Mouse (Mus musculus) MN1 (cell line): Measurements from ENCODE around the gene Gprc5a.

Experiments
- DNase-seq: peaks from one replicate; pipeline ENCODE4 v3.0.0-alpha.2; 2016; ENCODE audit warnings: low spot score

Gene Gprc5a

GRCm38 (mm10) chr6:135074405-135074947 is 9.0 kb downstream of the Gprc5a start:
- no peak for DNase-seq

- DNase-seq: no peak
These were observed 10.8 kb downstream of the Gprc5a start for GRCm38 (mm10) chr6:135076202-135076601.

GRCm38 (mm10) chr6:135078420-135078819 is 13.0 kb downstream of the Gprc5a start:
- no peak for DNase-seq

GRCm38 (mm10) chr6:135083991-135084502 is 18.6 kb downstream of the Gprc5a start:
- no peak for DNase-seq

GRCm38 (mm10) chr6:135085703-135086102 is 20.3 kb downstream of the Gprc5a start:
- DNase-seq: no peak

GRCm38 (mm10) chr6:135087721-135088451 is 22.4 kb downstream of the Gprc5a start:
- peak; percentile 89 for DNase-seq

- DNase-seq: no peak
These were observed 24.3 kb downstream of the Gprc5a start for GRCm38 (mm10) chr6:135089786-135090185.

- DNase-seq: no peak
These were observed 25.2 kb downstream of the Gprc5a start for GRCm38 (mm10) chr6:135090661-135091060.

- no peak for DNase-seq
These were observed 27.5 kb downstream of the Gprc5a start for GRCm38 (mm10) chr6:135092798-135093470.

GRCm38 (mm10) chr6:135100787-135101472 is 35.5 kb downstream of the Gprc5a start:
- DNase-seq: no peak

- no peak for DNase-seq
These were observed 37.4 kb downstream of the Gprc5a start for GRCm38 (mm10) chr6:135102736-135103303.

- no peak for DNase-seq
These were observed 41.6 kb downstream of the Gprc5a start for GRCm38 (mm10) chr6:135107014-135107413.

- DNase-seq: no peak
These were observed 47.1 kb downstream of the Gprc5a start for GRCm38 (mm10) chr6:135112411-135113113.

- DNase-seq: no peak
These were observed 47.6 kb downstream of the Gprc5a start for GRCm38 (mm10) chr6:135113114-135113436.

- no peak for DNase-seq
These were observed 51.0 kb downstream of the Gprc5a start for GRCm38 (mm10) chr6:135116479-135116878.

- no peak for DNase-seq
These were observed 52.7 kb downstream of the Gprc5a start, which contains the start of gene Gprc5d for GRCm38 (mm10) chr6:135118183-135118582. Gene Gprc5d (minus strand): TSS chr6:135118283.

- no peak for DNase-seq
These were observed 59.4 kb downstream of the Gprc5a start for GRCm38 (mm10) chr6:135124755-135125380.

GRCm38 (mm10) chr6:135133086-135133485 is 67.6 kb downstream of the Gprc5a start:
- no peak for DNase-seq

- DNase-seq: no peak
These were observed 68.0 kb downstream of the Gprc5a start for GRCm38 (mm10) chr6:135133486-135133885.
